Mouse (Mus musculus) kidney, postnatal 4 days (tissue): ENCODE data around the gene Fzd2.
"Not testable (repeated sequence)": the region's sequence is repeated elsewhere in the genome, so short reads cannot be mapped to it uniquely, and the experiment has no call there.

Experiments
- DNase-seq, 2 experiments: peaks; one replicate each; pipeline ENCODE4 v3.0.0; 2021; ENCODE audit warnings: mixed read lengths in 2 of 2

Fzd2 gene

DNA sequence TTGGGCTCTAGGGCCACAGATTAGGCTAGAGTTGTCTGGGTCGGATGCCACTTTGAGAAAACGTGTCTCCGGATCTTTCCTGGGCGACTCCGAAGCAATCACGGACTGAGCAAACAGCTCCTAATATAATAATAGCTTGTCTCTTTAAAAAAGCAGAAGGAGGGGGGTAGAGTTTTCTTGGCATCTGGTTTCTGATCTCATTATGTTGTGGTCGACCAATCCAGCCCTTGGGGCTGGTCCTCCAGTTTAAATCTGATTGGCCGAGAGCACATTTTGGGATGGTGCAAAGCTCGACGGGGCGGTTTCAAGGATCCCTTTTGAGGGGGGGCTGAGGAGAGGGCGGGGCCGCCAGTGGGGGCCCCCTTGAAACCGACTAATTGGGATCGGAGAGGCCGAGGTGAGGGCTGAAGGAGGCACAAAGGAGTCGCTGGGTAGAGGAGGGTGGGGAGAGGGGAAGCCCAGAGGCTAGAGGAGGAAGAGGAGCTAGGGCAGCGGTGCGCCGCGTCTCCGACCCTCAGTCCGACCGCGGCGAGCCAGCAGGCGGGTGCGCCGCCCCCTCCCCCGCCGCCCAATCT is at the start of gene Fzd2:
Fzd2 (plus strand) TSS at position 387 of the 575 bp plus-strand sequence.
- DNase-seq = peak; percentile 89 to 93

DNA sequence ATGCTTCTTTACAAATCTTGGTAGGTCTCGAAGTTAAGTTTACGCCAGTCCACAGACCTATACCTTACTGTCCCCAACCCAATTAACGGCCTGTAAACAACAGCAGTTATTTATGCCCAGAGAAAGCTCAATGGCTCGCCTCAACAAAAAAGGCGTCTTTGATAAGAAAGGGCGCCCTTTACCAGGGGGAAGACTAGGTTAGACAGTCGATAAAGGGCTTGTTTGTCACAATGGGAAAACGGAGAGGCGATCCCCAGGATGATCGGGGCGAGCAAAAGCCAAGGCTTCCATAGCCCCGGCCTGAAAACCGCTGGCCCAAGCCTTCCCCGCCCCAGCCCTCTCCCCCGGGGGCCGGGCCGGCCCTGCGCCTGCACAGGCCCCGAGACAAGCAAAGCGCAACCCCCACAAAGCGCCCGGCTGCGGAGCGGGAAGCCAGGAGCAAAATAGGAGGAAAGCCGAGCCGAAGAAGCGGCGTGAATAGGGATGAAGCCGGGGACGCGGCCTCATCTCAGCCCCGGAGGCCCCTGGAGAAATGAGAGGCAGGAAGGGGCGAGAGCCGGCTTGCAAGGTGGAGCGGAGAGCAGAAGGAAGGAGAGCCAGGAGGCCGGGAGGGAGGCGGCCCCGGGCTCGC is 48.7 kb upstream of the Fzd2 start:
- DNase-seq = no peak

DNA sequence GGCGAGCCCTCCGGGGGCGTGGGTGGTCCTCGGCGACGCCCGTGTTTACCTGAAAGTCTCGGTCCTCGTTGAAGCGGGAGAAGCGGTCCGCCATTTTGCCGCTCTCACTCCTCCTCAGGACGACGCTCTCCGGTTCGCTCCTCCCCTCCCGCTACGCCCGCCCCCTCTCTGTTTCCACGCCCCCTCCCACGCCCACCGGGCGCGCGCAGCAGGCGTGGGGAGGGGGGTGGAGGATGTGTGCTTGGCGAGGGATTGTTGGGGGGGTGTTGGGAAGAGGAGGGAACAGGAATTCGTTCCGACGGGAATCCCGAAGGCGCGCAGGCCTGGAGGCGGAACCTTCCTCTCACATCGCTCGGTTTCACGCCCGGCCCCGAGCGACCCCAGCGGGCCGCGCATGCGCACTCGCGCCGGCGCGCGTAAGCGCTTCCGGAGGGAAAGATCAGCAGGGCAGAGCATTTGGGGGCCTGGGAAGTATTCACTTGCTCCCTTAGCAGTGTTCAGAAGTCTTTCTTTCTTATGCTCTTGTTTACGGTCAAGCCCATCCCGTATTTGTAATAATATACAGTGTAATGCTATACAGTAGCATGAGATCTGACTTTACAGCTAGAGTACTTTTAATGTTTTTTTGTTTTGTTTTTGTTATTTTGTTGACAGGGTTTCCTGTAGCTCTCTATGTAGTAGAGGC is 48.0 kb upstream of the Fzd2 start, which contains the start of gene Gpatch8:
Gpatch8 (minus strand) TSS at position 362 of the 685 bp plus-strand sequence.
- DNase-seq = peak; percentile 94 to 97

DNA sequence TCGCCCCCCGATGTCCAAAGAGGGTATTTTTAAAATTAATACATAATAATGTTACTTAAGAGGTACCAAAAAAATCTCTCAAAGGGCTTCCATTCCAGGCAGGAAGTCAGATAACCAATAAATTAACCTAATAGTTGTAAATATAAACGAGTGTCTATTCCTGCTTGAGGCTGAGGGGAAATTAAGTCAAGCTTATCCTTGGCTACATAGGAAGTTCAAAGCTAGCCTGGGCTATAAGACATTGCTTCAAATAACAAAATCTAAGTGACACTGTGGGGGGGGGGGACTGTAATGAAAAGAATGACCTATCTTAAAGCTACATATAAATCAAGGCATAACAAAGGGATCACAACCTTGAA is 47.5 kb upstream of the Fzd2 start:
- DNase-seq = no peak

DNA sequence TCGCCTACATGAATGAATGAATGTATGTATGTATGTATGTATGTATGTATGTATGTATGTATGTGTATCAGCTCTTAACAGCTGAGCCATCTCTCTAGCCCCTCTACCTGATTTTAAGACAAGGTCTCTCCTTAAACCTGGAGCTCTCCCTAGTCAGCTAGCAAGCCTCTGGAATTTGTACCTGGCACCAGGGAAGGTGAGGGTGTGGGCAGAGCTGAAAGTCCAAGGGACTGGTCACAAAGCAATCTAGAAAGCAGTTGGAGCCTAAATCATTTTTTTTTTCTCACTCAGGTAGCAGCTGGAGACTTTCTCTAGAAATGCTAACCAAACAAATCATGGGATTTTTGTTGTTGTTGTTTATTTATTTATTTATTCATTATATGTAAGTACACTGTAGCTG is 46.8 kb upstream of the Fzd2 start:
- DNase-seq = no peak

DNA sequence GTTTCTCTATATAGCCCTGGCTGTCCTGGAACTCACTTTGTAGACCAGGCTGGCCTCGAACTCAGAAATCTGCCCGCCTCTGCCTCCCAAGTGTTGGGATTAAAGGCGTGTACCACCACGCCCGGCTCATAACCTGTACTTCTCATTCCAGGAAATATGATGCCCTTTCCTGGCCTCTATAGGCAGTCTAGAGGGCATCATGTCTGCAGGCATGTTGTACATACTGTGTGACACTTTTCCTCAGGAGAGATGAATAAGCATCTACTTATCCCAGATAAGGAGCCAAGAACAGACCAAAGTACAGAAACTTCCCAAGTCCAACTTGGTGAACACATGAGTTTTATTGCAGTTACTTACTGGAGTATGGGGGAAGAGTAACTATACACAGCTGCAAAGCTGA is 45.5 kb upstream of the Fzd2 start:
- DNase-seq = no peak

DNA sequence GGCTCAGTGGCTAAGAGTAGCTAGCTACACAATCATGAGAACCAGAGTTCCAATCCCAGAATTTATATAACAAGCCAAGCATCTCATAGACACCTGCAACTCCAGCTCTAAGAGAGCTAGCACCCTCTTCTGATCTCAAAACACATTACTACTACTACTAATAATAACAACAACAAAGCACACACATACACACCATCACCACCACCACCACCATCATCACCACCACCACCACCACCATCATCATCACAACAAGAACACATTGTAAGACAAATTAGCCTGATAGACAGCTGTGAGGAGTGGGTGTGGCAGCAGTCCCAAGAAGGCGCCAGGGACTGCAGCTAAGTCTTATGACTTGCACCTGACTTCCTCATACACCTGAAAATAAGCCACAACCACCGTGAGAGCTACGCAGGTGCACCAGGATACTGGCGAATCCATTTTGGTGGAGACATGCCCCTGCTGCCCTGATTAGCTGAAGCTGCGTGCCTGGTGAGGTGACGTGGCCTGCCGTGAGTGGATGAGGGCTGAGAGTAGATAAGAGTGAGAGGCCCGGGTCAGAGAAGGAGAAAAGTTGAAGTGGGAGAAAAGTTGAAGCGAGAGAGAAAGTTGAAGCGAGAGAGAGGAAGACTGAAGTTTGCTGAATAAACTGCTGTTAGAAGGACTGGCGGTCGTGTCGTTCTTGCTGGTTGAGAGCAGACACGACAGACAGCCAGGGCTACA is 39.1 kb upstream of the Fzd2 start:
- not testable (repeated sequence) for DNase-seq

DNA sequence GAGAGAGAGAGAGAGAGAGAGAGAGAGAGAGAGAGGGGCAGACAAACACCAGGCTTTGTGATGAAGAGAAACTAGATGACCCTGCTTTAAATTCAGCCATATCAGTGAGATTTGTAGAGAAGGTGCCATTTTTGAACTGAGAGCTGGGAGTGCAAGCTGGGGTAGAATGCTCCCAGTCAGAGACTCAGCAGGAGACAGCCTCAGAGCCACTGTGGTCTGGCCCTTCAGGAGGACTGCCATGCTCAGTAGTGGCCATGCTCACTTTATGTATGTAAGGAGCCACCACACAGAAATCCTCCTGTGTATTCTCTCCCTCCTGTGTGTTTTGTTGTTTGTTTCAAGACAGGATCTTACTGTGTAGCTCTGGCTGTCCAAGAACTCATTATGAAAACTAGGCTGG is 38.5 kb upstream of the Fzd2 start:
- no peak for DNase-seq

DNA sequence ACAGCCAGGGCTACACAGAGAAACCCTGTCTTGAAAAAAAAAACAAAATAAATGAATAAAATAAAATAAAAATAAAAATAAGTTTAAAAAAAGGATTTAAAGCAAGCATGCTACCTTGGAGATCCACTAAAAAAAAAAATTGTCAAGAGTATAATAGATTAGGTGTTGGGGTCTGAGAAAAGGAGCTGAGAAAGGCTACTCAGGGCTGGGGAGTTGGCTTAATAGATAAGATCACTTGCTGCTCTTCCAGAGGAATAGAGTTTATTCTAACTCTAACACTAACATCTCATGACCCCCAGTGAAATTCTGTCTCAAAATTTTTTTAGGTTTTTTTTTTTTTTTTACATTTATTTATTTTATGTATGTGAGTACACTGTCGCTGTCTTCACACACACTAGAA is 37.9 kb upstream of the Fzd2 start:
- no peak for DNase-seq

DNA sequence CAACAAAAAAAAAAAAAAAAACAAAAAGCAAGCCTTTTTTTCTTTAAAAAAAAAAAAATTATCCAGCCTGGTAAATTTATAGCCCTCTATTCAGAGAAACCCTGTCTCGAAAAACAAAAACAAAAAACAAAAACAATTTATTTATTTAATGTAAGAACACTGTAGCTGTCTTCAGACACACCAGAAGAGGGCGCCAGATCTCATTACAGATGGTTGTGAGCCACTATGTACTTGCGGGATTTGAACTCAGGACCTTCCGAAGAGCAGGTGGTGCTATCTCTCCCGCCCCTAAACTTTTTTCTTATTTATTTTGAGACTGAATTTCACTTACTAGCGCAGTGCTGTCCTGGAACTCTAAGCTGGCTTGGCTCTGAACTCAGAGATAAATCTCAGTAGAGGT is 37.0 kb upstream of the Fzd2 start:
- no peak for DNase-seq

DNA sequence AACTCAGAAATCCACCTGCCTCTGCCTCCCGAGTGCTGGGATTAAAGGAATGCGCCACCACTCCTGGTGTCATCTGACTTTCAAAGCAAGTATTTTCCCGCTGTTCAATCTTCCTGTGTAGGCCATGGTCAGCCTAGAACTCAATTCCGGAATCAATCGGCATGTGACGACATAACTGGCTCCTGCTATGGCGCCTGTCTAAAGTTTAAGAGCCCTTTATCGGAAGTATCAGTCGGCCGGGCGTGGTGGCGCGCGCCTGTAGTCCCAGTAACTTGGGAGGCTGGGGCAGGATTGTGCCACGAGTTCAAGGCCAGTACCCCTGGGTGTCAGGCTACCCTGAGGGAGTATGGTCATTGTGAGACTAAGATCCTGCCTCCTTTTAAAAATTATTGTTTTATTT is 36.5 kb upstream of the Fzd2 start:
- no peak for DNase-seq

DNA sequence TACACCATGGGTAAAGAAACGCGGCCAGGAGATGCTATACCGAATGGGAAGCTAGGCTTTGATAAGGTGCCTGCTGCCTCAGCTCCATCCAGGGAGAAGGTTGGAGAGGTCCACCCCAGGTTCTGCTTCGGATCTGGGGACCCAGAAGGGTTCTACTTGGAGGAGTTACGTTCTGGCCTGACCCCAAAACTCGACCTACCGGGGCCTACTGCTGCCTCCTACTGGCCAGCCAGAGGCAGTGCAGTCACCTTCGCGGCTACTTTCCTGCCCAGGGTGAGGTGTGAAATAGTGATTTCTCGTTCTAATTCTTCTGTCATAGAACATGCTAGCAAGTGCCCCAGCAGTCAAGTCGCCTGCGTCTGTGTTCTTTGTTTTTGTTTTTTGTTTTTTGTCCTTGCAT is 36.0 kb upstream of the Fzd2 start:
- DNase-seq = no peak

DNA sequence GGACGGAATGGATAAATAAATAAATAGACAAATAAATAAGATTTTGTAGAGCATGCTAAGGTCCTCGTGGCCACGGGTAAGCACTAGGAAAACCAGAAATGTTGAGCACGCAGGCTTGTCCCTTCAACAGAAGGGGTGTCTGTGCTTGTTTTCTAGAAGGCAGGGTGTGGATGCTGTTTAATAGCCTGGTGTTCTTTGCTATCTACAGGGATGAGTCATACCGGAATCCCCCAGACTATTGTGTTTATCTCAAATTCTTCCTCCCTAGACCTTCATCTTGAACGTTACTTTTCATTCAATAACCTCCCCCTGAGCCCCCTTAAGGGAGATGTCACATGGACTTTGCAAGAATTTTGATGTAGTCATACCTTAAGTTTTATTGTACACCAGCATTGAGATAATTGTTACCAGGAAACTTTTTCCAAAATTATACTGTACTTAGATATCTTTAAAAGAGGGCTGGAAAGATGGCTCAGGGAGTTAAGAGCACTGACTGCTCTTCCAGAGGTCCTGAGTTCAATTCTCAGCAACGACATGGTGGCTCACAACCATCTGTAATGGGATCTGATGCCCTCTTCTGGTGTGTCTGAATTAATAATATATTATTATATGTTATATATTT is 35.3 kb upstream of the Fzd2 start:
- no peak for DNase-seq

DNA sequence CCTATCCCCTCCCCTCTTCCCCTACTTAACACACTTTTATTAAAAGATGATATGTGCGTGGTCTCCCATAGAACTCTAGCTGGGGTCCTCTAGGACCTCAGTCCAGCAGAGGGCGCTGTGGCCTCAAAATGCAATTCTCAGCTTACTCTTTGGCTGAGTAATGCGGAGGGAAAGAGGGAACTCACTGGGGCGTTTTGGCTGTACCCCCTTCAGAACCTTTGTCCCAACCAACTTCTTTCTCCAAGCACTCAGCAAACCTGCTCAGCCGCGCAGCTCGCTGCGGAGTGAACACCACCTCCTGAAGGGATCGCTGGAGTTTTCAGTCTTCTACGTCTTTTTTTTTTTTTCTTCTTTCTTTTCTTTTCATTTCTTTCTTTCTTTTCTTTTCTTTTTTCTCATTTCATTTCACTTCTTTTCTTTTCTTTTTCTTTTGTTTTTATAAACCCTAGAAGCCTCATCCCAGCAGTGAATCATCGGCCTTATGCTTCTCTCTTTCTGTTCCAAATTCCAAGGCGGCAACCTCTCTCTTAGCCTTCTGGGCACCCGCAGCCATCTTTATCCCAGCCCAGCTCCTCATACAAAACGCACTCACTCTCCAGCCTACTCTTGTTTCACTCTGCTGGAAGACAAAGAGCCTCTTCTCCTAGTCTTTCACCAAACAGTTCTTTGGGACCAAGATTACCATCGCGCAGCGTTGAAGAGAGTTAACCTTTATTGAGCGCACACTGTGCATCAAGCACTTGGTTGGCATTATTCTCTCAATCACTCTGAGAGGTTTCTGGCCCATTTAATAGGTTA is 31.1 kb upstream of the Fzd2 start:
- DNase-seq = peak; percentile 95 to 97

DNA sequence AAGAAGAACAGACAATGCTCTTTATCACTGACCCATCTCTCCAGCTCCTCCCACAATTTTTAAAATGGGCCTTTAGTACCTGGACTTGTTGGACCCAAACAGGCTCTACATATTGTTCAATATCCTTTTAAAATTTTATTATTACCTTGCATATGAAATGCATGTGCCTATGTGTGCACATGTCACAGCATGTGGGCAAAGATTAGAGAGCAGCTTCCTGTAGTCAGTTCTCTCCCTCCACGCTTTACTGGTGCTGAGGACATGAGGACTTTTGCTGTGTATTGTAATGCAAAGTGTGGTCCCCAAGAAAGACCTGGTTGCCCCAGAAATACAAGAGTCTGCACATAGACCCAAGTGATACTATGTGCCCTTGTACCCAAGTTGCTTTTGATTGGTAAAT is 29.2 kb upstream of the Fzd2 start:
- no peak for DNase-seq

DNA sequence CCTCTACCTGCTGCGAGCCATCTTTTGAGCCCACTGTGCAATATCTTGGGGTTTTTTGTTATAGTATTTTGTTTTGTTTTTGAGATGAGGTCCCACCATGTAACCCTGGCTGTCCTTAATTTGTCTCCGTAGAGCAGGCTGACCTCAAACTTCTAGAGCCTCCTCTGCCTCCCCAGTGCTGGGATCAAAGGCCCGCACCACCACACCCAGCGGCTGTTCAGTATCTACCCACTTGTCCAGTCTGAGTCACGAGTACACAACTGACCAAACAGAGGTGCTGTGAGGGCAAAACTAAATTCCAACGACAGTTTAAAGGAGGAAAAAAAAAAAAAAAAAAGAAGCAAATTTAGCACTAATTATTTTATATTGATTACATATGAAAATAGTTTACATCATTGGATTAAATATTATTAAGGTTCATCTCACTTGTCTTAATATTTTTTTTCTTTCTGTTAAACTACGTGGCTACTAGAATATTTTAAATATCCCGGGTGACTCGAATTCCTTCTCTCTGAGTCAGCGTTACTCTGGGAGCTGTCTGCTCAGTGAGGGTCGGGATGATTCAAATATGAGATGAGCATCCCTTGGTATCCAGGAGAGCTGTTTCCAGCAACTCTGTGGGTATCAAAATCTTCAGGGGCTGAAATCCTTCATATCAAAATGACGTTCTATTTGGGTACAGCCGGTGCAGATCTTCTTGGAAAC is 28.0 kb upstream of the Fzd2 start:
- DNase-seq = no peak

DNA sequence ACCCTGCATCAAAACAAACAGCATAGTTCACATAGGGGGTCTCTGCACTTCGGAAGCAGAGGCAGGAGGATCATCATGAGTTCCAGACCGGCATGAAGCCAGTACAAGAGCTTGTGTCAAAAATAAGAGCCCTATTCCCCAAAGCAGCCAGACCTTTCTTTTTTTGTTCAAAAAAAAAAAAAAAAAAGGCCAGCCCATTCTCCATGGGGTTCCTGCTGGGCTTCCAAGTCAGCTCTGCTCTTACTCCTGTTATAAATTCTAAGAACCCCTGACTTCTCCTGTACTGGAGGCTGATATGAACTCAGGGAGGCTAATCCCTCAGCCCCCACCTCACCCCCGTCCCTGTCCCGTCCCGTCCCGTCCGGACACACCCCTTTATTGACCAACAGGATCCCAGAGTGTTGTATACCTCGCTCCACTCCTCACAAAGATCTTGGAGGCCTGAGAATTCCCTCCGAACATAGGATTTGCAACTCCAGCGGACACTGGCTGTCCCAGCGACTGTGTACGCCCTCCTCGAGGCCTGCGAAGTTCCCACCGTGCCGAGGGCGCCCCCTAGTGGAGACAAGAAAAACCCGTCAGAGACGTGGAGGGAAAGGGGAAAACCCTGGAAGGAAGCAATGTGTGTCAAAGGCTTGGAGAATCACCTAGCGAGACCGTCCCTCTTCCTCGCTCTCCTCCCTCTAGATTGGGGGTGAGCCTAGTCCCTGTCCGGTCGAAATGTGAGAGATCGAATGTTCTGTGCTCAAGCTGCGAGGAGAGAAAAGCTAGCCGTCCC is 25.7 kb upstream of the Fzd2 start:
- peak; percentile 92 to 94 for DNase-seq

DNA sequence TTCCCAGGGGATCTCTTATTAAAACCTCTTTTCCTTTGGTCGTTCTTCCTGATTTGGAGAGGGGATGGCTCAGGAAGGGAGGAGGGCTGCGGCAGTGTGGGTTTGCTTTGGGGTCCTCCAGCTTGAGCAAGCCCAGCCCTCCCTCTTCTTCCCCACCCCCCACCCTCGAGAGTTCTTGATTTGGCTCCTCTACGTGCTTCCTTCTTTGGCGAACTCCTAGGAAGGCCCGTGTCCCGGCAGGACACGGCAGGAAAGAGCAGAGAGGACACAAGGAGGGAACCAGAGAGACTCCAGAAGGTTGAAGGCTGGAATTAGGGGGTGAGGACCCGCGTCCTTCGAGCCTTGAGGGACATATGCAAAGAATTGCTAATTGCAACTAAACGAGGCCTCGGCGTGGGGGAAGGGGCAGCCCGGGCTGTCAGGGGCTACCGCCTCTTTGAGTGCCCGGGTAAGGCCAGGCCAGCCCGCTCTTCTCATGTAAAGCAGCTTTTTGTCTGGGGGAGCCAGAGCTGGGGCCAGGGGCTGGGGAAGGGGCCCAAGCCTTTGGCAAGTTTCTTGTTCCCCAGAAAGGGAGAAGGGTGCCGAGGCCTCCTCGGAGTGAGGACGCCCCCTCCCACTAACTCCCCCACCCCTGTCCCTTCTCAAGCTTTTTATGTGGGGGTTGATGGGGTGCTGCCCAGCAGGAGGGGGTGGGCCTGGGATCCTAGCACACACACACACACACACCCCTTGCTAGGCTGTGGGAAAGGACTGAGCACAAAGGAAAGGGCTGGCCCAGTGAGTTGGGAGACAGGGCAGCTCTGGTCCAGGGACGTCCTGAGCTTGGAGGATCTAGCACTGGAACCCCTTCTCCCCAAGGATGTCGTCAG is 24.8 kb upstream of the Fzd2 start, which contains the start of gene Gm11627:
Gm11627 (minus strand) TSS at position 297 of the 869 bp plus-strand sequence.
- DNase-seq = peak; percentile 61 to 70

DNA sequence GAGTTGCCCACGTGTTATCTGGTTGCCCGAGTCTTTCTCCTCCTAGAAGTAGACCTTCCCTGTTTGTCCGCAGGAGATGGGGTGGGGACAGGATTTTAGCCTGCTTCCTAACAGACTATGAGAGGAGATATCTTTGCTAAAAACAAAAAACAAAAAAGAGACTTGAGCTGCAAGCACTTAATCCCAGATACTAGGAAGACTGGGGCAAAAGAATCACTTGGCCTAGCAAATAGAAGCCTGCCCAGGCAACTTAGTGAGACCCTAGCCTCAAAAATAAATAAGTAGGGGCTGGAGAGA is 24.2 kb upstream of the Fzd2 start:
- DNase-seq = no peak
